Mouse (Mus musculus): ENCODE measurements around the gene Atp2b2.

- TF ChIP-seq CTCF (IDR thresholded peaks at IDR 0.05; ENCODE audit: extremely low read depth, insufficient read depth, insufficient read length, insufficient replicate concordance) (no peak), POLR2A (IDR thresholded peaks at IDR 0.05; ENCODE audit: low read depth, low read length) (no peak)
Measured at GRCm38 (mm10) chr6:113970900-113971299, 71.5 kb downstream of the Atp2b2 start.
